Mouse (Mus musculus) layer of hippocampus, adult 9-10 months (tissue): Measurements from ENCODE around the gene Calr4.

Experiments
- DNase-seq: peaks from one replicate; pipeline ENCODE4 v3.0.0; 2022; ENCODE audit warnings: low spot score

Gene Calr4

DNA sequence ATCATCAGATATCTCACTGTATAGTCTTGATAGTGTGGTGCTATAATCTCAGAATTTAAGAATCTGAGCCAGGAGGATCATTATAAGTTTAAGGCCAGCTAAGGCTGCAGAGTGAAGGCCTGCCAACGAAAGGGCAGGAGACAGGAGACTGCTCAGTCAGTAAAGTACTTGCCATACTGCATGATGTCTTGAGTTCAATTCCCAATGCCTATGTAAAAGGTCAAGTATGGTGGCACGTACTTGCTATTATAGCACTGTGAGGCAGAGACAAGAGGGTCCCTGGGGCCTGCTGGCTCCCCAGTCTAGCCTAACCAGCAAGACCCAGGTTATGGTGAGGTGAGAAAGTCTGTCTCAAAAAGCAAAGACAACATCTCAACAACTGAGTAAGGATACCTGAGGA lies at the start of gene Calr4:
TSS of gene Calr4 (plus strand) at position 301 of the 400 bp plus-strand sequence.
- no peak for DNase-seq

DNA sequence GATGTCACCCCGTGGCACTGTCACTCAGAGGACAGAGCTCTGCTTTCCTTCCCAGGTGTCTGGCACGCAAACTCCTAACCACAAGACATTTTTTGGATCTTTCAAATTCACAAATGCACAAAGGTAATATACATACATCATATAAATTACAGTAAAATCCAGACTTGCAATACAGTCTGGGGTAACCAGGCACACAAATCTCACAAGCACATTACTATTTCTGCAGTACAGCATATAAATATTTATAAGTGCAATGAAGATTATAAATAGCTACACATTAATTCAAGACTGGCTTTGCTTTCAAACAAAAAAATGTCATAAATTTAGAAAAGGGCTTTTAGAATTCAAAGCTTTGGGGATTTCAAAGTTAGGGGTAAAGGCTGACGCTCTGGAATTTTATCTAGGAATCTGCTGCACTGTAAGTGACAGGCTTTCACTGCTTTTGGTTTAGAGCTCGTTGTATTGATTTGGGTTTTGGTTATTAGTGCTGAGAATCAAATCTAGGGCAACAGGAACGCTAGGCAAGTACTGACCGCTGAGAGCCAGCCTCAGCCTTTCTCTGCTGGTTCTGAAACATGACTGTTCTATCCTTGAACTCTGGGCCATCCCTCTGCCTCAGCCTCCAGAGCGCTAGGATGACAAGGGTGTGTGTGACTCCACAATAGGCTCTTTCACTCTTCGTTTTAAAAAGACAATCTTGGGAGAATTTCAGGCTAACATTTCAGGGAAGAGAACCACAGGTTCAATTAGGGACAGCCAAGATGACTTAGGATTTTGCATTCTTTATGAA lies 48.5 kb upstream of the Calr4 start:
- DNase-seq = no peak

DNA sequence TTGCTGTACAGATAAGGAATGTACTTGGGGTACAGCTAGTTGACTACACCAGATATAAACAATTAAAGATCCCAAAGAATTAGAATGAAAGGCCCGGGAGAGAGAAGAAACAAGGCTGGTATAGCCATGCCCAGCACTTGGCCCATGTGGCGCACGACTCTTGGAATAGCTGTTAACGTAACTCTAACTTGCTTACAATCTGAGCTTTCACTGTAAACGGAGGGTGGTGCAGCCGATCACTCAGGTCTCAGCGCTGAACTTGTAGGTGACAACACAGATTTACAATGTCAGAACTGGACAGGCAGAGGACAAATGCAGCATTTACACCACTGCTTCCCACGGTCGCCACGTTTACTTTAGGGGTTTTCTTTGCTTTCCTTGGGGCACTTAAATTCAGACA lies 42.7 kb upstream of the Calr4 start:
- DNase-seq = no peak

DNA sequence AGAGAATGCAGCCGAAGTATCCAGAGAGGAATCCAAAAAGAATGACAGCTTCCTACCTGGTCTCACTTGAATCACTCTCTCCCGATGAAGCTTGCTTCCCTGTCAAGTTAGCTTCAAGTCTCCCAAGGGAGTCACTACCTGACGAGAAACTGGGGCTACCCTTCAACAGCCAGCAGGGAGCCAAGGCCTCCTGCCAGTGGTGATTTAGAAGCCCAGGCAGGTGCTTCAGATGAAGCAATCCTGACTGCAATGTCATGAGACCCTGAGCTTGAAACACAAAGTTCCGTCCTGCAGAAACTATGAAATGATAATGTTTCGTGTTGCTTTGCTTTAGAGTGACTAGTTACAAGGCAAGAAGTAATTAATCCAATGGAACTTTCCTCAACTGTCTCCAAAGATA lies 40.4 kb upstream of the Calr4 start:
- no peak for DNase-seq

DNA sequence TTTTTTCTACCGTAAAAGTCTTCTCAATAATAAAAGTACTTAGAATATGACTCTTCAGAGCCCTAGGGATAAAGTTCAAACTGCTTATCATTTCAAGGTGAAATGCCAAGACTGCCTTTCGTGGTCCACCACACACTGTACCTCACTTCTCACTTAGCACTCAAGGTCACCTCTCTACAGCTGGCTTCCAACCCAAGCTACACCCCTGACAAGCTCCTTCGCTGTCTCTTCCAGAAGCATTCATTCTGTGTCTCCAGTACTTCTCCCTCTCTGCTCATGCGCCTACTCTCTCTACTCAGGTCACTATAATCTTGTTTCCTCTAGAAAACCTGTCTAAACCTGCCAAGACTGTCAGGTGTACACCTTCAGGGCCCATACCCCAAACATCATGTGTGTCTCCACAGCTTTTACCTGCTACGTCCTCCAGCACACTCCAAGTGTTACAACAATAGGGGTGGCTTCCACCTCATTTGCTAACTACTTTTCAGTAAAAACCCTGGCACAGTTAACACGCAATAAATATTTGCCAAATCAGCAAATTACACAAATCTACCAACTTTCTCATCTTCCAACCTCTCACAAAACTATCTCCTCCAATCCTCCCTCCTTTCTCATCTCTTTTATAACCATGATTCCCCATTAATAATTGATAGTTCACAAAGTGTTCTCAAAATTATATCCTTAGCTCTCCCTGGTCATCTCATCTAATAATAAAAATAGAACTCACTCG lies 38.2 kb upstream of the Calr4 start:
- DNase-seq = no peak

DNA sequence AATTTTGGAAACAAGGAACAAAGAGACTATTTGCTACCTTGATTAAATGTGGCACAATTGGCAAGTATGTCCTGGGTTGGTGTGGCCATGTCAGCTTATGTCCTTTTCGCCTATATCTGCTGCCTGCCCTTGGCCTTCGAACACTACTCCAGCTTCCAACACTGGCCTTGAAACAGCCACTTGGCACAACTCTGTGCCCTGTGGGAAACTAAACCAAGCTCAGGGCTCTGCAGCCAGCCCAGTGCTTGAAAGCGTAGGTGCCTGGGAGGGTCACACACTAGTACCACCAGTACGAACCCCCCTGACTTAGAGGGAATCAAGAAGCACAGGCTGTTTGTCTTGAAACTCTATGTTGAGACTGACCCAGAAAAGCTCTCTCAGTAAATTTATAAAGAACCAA lies 35.2 kb upstream of the Calr4 start:
- no peak for DNase-seq

DNA sequence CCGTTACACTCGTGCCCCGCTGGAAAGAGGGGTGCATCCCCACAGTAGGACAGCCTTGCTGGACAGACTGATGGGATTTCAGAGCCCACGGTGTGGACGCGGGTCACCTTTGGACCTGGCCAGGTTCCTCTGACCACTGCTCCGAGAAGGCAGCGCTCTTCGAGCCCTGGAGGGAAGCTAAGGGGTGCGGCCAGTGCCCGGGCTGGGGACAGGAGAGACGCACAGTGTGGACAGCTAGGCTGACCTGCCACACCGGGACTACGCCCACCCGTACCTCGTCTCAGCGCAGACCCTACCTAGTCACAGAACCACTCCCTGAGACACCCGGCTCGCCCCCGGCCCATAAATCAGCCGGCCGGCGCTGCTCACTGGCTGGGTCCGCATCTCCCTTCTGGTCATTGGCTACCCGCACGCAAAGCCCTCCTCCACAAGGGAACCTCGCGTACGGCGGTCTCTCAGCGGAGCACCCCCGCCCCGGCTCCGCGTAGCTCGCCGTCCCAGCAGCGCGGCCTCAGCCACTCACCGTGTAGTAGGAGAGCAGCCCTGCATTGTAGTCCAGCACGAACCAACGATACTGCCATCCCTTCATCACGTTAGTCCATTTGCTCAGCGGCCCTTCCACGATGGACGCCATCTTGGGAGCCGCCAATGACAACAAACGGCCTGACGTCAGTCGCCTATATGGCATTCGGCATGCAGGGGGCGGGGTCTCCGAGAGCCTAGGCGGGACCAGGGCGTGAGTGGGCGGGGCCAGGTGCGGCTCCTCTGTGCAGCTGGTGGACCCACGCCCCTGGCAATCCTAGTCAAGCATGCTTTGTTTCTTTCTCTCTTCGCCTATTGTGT lies 32.5 kb upstream of the Calr4 start, which contains the start of gene Osbpl9:
TSS of gene Osbpl9 (minus strand) at position 691 of the 843 bp plus-strand sequence.
- peak; percentile 96 for DNase-seq

DNA sequence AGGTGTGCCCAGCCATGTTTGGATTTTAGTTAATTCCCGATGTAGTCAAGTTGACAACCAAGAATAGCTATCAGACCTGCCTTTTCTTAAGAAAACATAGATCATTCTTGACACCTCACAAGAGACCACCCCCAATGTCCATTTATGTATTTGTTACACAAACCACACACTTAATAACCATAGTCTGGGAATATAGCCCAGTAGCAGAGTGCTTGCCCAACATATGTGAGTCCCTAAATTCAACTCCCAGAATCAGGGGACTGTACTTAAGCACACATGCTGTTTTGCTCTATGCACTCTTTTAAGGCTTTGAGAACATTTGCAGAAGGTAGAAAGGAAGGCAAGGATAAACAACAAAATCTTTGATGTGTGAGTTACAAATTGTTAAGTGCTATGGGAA lies 30.4 kb upstream of the Calr4 start:
- no peak for DNase-seq

DNA sequence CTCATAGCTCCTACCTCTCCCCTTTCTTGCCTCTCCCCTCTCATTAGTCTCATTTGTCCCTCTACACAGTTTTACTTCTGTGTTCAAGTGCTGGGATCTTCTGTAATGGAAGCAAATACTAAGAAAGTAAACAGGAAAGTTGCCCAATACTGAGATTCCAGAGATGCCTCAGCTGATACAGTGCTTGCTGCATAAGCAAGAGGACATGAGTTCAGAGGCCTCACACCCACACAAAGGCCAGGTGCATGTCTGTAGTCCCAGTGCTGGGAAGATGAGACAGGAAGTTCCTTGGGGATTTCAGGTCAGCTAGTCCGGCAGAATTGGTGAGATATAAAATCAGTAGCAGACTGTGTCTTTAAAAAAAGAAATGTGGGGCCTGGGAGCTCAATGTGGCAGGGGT lies 29.9 kb upstream of the Calr4 start:
- no peak for DNase-seq

DNA sequence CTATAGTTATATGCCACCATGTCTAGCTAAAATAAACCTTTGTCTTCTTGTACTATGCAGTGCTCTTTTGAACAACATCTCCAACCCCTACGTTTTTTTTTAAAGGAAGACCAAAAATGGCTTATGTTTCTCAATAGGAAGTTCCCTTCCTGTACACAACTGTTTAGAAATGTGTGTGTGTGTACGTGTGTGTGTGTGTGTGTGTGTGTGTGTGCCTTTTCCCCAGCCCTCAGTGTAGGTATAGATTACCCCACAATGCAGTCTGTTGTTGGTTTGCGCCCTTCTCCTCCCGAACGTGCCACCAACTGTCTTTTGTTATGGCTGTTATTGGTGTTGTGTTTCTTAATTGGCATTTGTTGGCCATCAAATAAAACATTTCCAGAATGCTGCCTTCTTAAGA lies 26.8 kb upstream of the Calr4 start:
- no peak for DNase-seq

DNA sequence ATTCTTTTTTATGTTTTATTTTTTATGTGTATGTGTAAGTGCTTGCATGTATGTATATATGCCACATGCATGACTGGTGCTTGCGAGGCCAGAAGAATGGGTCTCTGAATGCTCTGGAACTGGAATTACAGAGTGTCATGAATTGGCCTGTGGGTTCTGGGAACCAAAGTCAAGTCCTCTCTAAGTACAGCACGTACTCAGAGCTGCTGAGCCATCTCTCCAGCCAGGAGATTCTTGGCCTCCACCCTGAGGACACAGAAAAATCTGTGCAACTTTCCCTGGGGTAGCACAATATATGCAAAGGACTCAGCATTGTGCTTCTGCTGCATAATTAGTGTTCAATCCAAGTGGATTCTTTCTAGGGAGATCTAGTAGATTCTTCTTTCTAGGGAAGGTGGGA lies 24.0 kb upstream of the Calr4 start:
- no peak for DNase-seq

DNA sequence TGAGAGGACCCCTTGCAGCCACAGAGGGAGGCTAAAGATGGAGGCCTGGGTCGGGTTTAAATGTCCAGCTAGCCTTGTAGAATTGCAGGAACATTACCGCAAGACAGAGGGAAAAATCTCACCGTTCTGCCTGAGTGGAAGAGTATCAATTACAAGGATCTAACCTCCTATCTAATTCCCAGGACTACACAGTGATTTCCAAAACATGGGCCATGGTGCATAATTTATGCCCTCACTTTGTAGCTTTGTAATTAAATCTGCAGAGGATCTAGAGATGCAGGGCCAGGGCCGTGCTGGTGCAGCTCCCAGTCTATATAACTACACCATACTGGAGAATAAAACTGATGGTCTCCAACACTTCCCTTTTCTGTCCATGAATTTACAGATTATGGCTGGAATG lies 23.4 kb upstream of the Calr4 start:
- no peak for DNase-seq

DNA sequence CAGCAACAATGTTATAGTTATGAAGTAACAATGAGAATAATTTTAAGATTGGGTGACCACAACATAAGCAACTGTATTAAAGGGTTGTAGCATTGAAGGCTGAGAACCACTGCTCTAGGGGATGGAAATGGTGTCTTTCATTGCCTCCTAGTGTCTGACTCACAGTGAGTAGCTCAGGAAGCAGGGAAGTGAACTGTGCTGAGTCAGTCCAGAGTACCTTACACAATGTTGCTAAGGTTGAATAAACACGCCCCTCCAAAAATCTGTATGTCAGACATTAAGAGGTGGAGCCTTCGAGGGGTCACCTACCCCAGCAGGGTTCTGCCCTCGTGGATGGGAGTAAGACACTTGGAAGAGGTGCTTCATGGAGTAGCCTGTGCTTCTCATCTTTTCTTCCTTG lies 20.3 kb upstream of the Calr4 start:
- no peak for DNase-seq

DNA sequence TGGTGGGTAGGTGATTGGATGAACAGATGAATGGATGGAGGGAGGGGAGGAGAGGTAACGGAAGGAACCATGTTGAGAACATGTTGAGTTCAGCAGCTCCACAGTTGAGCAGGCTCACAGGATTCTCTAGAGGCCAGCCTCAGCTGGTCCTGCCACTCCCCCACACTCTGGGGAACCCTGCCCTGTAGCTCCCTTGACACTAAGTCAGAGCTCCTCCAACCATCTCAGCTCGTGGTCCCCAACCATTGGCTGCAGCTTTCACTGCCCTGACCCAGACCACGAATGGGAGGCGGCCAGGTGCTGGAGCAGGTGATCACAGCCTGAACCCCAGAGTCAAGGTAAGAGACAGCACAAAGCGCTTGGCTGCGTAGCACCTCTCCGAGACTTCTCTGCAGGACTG lies 16.3 kb upstream of the Calr4 start:
- DNase-seq = no peak

DNA sequence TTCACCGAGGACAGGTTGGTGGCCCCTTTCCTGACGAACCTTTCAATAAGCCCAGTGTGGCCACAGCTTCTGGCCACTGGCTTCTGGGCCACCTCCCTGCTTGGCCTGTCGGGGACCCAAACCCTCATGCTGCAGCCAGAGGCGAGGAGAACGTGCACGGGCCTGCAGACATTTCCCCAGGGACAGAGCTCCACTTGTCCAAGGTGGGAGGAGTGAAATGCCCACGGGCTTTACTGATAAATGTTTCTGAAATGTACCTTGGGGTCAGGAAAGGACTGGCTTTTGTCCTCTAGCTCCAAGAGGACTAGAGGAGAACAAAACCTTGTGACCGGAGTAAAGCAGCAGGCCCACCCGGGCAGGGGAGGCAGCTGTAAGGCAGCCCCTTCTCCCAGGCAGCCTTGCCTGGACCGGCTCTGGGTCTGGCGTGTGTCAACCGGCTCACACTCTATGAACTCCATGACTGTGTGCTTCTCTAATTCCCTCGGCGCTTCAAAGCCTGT lies 13.8 kb upstream of the Calr4 start:
- no peak for DNase-seq

DNA sequence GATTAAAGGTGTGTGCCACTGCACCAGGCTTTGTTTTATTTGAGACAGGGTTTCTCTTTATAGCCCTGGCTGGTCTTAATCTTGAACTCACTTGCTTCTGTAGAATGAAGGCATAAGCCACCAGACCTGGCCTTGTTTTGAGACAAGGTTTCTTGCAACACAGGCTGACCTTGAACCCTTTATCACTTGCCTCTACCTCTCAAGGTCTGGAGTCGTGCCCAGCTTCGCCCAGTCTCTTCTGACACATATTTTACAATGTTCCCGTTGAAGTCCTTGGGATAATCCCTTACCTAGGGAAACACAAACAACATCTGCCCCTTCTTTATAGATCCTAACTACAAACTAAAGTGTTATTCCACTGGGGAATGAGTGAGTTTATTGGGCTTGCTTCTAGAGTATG lies 12.3 kb upstream of the Calr4 start:
- no peak for DNase-seq

DNA sequence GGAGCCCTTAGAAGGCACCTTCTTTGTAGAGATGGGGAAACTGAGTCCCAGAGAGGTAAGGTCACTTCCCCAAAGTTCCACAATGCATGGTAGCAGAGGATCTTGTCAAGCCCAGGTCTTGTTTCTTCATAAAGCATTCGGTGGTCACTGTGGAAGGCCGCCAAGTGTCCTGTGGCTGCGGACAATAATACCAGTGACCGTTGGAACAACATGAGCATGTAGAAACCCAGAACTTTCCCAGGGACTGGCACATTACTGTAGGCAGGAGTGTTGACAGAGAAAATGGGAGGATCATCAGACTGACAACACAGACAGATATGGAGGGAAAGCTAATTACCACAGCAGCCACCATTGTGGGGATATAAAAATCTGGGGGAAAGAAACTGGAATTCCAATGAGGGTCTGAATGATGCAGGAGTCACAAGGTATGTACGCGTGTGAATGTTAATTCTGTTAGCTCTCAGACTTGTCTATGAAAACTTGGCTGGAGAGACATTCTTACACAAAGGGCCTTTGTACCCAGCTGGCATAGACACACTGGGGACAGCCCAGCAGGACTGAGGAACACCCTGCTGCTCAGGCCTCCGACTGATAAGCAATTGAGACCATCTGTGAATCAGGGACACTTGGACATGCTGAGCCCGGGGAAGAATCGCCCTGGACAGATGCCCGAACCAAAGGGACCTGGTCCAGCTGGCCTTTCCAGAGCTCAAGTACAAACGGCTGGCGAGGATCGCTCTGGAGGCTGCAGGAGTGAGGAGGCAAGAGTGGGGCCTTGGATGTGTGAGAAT lies 9.3 kb upstream of the Calr4 start:
- peak; percentile 53 for DNase-seq

DNA sequence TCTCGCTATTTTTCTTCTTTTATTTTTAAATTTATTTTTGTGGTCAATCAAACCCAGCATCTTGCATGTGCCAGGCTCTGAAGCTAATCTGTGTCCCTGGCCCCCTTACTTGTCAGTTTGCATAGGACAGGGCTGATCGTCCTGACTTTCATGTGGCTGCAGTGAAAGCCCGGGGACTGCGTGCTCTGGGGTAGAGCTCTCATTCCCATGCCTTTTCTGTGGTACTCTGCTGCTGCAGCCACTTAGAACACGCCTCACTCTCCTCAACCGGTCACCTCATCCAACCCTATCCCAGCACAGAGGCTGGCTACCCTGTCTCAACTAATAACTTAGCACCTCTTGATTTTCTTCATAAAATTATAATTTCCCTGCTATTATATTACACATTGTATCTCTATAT lies 8.7 kb upstream of the Calr4 start:
- no peak for DNase-seq

DNA sequence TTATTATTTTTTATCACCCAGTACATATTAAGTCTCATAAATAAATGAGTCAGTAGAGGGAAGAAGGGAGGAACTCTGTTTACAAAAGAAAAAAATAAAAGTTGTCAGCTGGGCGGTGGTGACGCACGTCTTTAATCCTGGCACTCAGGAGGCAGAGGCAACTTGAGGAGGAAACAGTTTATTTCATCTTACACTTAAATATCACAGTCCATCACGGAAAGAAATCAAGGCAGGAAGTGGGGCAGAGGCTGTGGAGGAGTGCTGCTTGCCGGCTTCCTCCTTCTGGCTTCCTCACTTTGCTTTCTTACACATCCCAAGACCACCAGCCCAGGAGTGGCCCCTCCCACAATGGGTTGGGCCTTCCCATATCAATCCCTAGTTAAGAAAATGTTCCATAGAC lies 8.2 kb upstream of the Calr4 start:
- no peak for DNase-seq

DNA sequence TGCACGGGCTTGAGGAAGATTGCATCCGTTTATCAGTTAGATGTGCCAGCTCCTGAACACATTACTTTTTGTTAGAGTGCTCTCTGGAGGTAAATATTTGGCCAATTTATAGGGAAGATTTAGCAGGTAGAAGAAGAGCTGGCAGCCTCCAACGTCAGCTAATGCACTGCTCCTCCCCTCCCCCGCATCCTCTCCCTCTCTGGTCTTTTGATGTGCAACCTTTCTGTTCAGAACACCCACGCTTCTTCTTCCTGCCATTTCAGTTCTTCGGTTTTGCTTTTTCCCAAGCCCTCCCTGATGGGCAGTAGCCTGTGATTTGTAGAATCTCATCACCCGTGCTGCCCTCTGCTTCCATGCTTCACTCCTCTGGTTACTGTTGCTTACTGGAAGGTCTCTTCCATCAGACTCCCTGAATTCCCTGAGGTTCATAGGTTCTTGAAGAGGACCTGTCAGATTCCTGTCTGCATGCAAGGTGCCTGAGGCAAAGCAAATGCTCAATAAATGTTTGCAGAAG lies 4.5 kb upstream of the Calr4 start:
- no peak for DNase-seq

DNA sequence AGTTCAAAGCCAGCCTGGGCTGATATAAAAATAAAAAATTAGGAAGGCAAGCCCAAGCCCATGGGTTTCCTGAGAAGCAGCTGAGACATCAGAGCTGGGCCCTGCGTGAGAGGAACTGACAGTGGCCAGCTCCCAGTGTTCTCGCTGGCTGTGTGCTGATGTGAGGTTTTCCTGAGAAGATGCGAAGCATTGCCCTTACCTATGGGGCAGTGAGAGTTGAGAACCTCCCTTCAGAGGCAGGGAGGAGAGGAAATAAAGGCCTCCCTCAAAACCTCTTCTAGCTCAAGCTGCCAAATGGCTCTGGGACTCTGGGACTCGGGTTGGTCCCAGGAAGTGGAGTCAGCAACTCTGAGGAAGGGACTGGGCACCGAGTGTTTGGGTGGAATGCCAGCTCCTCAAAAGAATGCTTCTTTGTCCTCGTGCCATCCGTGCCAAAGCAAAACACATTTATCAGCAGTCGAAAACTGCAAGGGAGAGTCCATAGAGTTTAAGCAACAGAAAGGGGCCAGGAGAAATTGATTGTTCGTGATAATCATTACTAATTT lies 593 bp downstream of the Calr4 start:
- no peak for DNase-seq
